Mouse (Mus musculus) gastrocnemius, postnatal 36 days (tissue): ENCODE results near the gene Syngr2. TPM values are rescaled to one million over a fixed set of nuclear protein-coding genes. Genes with fewer than 3 reads are reported as not detected.

ENCODE experiments used
- DNase-seq, 2 experiments: peaks; one replicate each; pipeline ENCODE4 v3.0.0; 2022
- intact Hi-C: fragments of 180-260 bp; cut with DNase I; formaldehyde crosslinking; loops from one replicate; pipeline ENCODE4 v1.15.1; 2025
- total RNA-seq, 2 experiments: library from RNA; stranded (reverse); gene quantifications; 2 replicates each; pipeline ENCODE4 v1.2.3; 2021

The Syngr2 gene
- total RNA-seq, 2 experiments from 2014 or later: 155 to 161 TPM

DNA sequence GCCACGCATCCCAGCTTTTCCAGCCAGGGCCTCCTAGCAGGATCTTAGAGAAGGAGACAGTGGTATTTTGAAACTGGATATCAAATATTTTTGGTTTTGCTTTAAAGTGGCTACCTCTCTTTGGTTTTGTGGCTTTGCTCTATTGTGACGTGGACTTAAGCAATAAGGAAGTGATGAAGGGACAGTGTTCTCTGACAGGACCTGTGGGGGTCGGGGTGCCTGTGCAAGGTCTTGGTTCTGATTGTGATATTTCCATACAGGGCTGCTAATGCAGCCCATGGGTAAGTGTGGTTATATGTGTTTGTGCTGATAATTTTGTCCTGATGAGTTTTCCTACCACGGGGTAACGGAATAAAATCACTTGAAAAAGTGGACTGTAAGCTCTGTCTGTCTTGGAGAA is 45.9 kb downstream of the Syngr2 start:
- DNase-seq: no peak
- intact Hi-C loops: no loop called here

- no peak for DNase-seq
- intact Hi-C loops: no loop called here
These were observed 46.5 kb downstream of the Syngr2 start for GRCm38 (mm10) chr11:117855975-117856374.

DNA sequence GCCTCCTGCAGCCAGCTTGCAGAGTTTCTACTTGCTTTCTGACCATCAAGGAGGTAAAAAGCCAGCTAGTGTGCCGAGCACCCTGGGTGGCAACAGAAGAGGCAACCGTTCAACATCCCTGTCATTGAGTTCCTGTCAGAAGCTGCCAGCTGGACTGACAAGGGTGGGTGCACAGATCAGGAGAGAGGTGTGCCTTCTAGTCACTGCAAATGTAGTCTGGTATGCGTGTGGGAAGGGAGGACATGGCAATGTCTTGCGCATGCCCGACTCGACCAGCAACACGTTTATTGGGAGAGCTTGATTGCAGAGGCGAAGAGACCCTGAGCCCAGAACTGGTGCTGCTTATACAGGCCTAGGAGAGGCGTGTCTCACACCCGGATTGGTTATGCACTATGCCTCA is 48.0 kb downstream of the Syngr2 start:
- intact Hi-C loops: no loop called here
- no peak for DNase-seq

DNA sequence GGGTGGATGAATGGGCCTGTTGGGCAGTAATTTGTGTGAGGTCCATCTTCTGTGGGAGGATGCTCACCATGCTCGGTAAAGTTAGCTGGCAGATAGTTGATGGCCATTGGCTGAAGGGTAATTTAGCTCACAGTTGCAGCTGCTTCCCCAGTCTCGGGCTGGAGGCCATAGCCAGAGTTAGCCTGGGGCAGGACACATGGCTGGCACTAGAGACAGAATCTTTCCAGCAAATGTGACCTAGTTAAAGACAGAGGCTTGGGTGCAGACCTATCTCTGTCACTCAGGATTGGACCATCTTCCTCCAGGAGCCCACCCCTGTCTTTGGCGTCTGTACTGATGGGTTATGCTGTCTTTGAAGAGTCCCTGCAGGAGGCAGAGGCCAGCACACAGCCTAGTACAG is 48.9 kb downstream of the Syngr2 start:
- intact Hi-C loops: no loop called here
- no peak for DNase-seq

GRCm38 (mm10) chr11:117860601-117861000 is 51.1 kb downstream of the Syngr2 start, which contains the start of gene Tmem235:
TSS of gene Tmem235 (plus strand) at chr11:117860752.
- no peak for DNase-seq
- intact Hi-C loops: no loop called here

DNA sequence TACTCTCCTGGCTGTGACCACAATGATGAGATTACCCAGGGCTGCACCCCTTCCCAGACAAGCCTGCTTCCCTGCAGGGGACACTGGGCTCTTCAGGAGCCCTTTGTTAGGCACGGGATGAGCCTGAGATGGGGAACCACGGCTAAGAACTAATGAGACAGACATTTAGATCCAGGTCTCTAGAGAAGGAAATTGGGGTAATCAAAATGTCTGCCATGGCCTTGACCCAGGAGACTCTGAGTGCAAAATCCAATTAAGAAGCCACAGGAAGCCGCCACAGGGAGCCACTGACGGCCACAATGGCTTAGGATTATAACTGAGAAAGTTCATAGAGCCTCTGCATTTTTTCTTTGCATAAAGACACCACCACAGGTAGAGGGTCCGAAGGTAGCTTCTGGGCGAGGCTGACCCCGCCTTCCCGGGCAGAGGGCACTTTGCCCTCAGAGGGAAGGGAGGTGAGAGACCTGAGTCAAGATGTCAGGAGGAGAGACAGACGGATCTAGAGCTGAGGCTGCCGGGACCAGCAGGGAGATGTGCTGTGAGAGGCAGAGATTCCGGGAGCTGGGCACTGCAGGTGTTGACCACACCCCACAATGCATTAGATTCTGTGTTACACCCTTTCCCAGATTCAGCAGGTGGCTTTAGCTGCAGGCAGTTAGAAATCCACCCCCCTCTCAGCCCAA is 53.8 kb downstream of the Syngr2 start:
- no peak for DNase-seq
- intact Hi-C loops: no loop called here

Other genes starting within 250 kb of the Syngr2 start
- gene Tnrc6c, start 155.4 kb upstream of the Syngr2 start, total RNA-seq: 10 to 100 TPM; 15.0 to 19.6 TPM
- gene Tmc8, start 27.6 kb upstream of the Syngr2 start, total RNA-seq: 1 to 10 TPM; 1.2 to 1.7 TPM
- gene Tmc6, start 27.5 kb upstream of the Syngr2 start, total RNA-seq: 1 to 10 TPM; 5.8 to 5.9 TPM
- not detected for gene 6030468B19Rik, start 12.0 kb upstream of the Syngr2 start, total RNA-seq
- gene Gm20708, start within 50 bp of the Syngr2 start, total RNA-seq: under 1 TPM; 0.57 to 0.89 TPM
- gene Afmid, start 16.3 kb downstream of the Syngr2 start, total RNA-seq: 1 to 10 TPM; 2.7 to 3.0 TPM
- 1 to 10 TPM; 4.5 TPM for gene Tk1, start 16.4 kb downstream of the Syngr2 start, total RNA-seq
- gene Birc5, start 39.6 kb downstream of the Syngr2 start, total RNA-seq: under 1 TPM; 0.74 to 0.84 TPM
- gene Tmem235, start 51.1 kb downstream of the Syngr2 start, total RNA-seq: not detected
- gene Tha1, start 63.8 kb downstream of the Syngr2 start, total RNA-seq: 1 to 10 TPM; 4.3 to 5.2 TPM
- gene Socs3, start 160.4 kb downstream of the Syngr2 start, total RNA-seq: 1 to 10 TPM; 1.8 to 4.7 TPM
- gene Pgs1, start 176.6 kb downstream of the Syngr2 start, total RNA-seq: 10 to 100 TPM; 17.9 to 18.9 TPM